Mouse (Mus musculus) left cerebral cortex, adult 9 months (tissue): ENCODE results near the gene Gm973.

Source experiments
- DNase-seq, 2 experiments: peaks; one replicate each; pipeline ENCODE4 v3.0.0; 2022; ENCODE audit warnings: low spot score in 2 of 2

The Gm973 gene

DNA sequence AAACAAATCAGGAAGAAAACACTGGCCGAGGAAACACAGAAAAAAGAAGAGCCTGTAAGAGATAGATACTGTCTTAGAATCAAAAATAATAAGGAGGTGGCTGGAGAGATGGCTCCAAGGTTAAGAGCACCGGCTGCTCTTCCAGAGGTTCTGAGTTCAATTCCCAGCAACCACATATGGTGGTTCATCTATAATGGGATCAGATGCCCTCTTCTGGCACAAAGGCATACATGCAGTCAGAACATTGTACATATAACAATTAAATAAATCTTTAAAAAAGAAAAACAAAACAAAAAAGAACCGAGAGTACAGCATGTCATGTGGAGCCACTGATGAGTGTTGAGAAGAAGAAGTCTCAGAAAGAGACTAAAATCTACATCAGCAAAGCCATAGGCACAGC lies 64.8 kb downstream of the Gm973 start:
- DNase-seq: no peak

DNA sequence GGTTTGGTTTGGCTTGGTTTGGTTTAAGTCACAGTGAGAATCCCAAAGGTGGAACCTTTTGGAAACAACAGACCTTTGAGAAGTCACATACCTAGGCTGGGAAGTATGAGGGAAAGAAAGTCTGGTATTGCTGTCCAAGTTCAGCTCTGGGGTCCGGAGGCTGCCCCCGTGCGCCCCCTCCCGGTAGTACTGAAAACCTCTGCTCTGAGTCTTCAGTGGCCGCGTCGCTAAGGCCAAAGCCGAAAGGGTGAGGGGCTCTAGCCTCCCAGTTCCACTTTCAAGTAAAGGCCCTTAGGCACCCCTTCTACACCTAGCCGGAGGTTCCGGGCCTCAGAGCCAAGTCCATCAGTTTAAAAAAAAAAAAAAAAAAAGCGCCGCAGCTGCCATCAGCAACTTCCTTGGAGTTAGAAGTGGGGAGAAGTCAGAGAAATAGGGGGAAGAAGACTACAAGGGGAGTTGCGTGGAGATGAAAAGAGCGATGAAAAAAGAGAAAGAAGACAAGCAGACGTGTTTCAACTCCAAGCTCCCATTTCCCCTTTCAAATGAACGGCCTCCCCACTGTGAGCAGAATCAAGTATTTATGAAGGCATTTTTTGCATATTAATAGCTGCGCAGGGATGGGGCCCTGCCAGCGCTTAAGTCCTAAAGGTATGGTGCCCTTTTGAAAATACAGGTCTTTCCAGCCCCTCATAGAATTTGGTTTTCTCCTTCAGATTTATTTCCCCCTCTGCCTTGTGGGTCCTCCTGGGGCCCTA lies 68.8 kb downstream of the Gm973 start:
- DNase-seq: peak in 1 of 2 experiments; percentile 37

DNA sequence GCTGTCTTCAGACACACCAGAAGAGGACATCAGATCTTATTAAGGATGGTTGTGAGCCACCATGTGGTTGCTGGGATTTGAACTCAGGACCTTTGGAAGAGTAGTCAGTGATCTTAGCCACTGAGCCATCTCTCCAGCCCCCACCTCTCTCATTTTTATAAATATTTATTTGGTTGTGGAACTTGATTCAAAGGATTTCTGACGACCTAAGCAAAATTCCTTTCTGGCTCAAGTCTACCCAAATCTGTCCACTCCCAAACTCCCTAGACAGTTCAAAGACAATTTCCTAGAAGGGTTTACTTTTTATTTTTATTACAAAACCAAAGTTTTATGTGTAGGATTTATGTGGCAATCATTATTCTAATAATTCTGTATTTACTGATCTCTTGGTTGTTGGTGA lies 73.2 kb downstream of the Gm973 start:
- DNase-seq: no peak

DNA sequence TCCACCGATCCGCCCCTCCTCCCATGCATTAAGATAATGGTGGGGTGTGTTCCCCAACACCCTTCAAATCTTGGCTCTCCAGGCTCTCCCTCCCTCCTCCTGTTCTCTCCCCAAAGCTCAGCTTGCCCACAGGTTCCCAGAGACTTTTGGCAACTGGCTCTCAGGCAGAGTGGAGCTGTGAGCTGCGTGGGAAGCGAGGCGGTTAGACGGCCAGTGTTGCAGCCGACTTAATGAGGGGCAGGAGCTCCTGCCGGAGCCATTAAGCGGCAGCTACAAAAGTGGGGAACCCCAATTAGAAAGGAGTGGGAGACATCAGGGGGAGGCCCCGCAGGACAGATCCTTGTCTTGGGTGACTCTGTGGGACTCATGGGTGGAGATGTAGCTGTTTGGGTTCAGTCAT lies 76.3 kb downstream of the Gm973 start:
- DNase-seq: peak in 1 of 2 experiments; percentile 37

DNA sequence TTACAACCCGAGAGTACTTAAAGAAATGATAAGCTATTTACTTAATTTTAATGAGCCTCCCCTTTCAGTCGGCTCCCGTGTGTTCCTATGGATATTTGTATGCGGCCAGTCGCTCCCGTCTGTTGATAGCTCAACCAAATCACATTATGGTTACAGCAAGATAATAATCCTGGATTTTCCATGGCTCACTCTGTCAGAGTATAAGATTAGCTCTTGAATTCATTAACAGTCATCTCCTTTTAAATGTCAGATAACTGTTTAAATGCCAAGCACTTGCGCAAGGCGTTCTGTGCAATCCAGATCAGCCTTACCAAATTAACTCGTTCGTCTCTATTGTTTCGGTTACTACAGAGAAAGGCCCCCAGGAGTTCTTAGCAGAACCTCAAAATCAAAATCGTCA lies 76.8 kb downstream of the Gm973 start:
- DNase-seq: no peak

DNA sequence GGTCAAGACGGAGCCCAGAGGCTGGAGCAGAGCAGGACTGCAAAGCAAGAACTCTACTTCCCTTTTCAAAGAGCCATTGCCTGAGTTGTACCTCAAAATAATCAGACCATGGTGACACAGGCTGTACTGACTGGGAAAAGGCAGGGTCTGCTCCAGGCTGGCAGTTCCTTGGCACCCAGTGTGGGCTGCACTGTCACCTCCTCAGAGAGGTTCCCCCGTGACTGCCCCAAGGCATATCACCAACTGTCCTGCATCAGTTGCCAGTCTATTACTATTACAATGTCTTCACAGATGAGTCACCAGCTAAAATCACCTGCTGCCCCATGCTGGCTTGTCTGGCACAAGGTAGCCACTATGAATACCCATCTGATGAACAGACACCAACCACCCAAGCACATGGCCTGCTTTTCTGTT lies 77.6 kb downstream of the Gm973 start:
- DNase-seq: no peak

DNA sequence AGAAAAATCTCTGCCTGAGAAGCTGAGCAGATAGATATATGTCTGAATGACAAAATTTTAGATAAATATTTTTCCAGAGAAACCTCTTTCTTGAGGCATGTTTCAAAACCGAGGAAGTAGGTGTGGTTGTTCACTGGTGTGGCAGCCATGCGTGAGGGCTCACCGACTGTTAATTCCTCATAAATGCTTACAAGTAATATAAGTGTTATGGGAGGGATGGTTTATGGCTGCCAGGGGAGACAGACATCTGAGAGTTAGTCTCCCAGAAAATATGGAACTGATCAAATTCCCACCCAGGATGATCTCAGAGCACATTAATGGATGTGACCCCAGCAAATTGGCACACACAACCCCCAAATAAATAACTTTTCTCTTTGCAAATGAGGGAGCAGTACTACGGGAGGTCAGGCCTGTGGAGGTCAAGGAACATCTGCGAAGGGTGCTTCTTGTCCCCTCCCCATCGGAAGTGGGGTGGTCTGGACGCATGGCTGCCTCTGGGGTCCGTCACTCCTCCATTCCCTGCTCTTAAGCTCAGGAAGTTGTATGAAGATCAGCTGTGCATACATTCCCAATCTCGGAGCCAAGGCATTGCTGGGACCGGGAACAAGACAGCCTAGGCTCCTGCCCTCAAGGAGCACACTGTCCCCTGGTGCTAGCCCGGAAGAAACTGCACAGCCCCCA lies 78.7 kb downstream of the Gm973 start:
- DNase-seq: no peak

DNA sequence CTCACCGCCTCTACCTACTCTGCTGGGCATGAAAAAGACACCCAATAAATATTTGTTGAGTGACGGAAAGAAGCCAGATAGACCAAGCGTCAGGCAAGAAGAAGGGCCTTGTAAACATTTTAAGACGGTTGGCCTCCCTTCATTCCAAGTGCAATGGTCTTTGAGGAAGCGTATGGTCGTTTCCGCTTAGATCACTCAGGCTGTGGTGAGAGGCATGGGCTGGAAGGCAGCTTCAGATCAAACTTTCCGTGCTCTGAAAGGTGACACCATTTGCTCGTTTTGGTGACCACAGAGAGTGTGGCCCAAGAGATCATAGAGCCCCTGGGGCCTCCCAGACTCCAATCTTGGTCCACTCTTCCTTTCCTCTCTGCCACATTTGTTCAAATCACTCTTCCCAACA lies 79.5 kb downstream of the Gm973 start:
- DNase-seq: no peak

DNA sequence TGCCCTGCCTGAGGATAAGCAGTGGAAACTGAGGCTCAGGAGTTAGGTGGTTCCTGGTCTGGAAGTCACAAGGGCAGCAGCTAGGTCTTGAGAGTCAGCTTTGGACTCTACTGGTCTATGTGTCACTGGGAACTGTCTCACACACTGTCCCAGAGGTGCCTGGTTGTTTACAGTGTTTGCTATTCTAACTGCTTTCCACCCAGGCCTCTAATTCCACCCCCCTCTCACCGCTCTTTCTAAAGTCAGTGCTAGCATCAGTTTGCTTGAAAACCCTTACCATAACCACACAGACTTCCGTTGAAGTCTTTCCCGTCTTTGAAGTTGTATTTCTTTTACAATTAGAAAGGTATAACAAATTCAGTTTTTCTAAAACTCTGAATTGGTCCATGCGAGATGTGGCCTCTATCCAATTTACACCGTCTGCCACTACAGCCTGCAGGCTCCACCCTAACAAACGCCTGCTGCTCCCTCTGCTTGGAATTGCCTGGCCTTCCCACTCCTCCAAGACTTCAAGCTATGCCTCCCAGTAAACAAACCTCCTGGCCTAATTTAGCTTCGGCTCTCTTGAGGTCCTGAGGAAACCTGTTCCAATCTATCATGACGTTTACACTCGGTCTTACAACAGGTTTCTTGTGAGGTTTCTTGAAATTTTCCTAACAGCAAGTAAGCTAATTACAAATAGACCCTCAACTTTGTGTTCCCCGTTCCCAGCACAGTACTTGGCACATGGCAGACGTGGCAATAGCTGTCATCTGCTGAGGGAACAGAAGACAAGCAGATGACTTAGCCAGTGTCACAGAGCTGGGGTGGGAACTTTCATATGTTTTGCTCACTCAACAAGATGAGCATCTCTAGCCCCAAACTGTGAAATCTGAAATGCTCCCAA lies 86.7 kb downstream of the Gm973 start:
- DNase-seq: peak in 1 of 2 experiments; percentile 26

DNA sequence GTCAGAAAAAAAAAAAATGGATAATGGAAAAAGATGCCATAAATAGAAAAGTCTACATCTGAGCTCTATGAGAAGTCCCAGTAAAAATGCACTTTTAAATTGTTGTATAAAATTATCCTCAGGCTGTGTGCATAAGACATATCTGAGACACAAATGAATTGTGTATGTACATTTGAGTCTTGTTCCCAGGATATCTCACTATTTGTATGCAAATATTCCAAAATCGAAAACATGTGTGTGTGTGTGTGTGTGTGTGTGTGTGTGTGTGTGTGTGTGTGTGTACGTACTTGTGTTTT lies 87.3 kb downstream of the Gm973 start:
- DNase-seq: no peak

DNA sequence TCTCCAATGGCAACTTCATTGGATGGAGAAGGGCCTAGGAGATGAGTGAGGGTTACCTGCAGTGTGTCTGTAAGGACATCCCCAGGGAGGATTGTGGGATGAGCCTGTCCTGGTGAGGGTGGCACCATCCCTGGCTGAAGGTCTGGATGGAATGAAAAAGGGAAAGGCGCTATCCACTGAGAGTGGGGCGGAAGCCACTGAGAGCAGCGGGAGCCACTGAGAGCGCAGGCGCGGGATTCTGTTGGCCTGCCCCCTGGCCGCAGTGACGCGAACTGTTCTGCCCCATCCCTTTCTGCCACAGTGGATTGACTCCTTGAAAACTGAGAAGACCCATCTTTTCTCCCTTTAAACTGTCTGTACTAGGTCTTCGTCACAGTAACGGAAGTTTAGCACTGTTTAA lies 87.8 kb downstream of the Gm973 start:
- DNase-seq: no peak

DNA sequence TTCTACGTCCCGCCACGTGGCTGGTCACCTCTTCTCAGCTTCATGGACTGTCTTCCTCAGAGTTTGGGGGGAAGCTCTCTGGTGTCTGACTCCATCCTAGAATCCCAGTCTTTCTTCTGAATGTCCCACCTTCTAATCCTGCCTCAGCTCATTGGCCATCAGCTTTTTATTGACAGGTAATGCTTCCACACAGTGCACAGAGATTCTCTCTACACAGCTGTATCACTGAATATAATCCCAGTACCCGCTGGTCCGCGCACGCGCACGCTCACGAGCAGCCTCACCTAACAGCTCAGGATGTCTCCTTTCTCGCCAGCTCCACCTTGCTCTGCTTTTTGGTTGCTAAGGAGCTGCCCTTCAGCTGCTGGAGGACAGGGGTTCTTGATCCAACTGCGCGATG lies 90.4 kb downstream of the Gm973 start:
- DNase-seq: no peak

DNA sequence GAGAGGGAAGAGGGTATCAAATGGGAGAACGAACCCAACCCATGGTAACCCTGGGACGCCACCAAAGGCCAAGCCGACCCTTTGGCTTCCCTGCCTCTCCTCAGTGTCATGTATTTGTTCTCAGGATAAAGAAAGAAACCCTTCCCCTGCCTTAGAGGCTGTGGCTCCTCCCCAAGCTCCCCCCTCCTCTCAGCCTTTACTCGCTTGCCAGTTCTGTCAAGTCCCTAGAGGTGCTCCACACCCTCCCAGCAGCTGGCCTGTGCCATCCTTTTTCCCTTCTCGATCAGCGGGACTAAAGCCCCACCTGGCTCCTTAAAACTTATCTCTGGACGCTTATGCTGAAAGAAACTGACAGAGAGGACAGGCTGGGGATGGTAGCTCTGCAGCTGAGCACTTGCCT lies 91.0 kb downstream of the Gm973 start:
- no peak for DNase-seq

DNA sequence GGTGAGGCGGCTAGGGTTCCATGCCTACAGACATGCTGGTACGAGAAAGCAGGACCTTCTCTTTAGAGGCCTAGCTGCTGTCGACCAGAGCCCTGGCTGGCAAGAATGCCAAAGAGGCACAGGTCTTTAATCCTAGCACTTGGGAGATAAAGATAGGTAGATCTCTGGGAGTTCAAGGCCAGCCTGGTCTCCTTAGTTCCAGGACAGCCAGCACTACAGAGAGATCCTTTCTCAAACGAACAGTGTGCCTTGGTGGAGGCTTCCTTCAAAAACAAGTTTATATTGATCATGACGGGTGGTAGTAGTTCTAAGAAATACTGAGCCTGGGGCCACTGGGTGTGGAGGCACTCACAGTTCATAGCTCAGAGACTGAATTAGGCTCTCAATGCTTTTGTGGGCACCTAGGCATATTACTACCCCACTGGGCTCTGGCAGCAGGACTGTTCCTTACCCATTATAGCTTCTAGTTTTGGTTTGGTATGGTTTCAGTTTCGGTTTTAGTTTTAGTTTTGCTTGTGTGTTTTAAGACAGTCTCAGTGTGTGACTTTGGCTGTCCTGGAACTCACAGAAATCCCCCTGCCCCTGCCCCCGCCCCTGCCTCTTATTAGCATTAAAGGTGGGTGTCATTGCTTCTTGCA lies 92.2 kb downstream of the Gm973 start:
- no peak for DNase-seq

DNA sequence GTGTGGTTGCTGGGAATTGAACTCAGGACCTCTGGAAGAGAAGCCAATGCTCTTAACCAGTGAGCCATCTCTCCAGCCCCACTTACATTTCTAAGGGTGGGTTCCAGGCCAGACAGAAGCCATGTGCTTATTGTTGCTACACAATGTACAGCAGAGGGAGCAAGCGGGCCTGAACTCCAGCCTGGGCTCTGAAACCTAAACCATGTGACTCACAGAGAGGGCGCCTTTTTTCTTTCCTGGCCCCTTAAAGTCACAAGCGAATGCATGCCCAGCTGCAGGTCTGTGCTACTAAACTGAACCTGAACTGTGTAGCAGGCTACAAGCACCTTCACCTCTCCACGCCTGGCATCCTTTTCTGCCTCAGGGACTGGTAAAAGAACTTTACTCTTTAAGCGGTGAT lies 92.9 kb downstream of the Gm973 start:
- no peak for DNase-seq

DNA sequence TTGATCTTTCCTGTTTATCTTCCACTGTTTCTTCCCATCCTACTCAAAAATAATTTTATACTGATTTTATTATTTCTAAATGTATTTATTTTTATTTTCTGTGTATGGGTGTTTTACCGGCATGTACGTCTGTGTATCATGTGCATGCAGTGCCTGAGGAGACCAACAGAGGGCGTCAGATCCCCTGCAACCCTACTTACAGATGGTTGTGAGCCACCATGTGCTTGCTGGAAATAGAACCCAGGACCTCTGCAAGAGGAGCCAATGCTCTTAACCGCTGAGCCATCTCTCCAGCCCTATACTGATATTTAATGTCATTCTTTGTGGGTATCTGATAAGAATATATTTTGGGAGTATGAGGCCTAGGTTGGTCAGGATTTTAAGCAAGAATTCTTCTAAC lies 93.4 kb downstream of the Gm973 start:
- DNase-seq: no peak

DNA sequence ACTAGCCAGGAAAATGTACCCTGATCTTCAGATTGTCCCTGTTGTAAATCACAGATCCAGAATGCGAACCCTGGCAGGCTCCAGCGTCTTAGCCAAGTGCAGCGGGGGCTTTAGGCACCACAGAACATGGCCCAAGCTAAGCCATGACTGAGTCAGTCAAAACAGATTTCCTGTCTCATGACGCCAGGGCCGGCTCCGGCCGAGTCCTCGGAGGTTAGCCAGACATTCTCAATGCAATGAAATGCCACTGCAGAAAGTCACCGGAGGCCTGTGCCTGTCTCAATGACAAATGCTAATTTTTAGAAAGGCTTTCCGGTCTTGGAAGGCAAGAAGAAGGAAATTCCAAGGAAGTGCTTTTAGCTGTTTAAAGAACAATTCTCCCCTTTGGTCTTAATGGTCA lies 93.8 kb downstream of the Gm973 start:
- no peak for DNase-seq

DNA sequence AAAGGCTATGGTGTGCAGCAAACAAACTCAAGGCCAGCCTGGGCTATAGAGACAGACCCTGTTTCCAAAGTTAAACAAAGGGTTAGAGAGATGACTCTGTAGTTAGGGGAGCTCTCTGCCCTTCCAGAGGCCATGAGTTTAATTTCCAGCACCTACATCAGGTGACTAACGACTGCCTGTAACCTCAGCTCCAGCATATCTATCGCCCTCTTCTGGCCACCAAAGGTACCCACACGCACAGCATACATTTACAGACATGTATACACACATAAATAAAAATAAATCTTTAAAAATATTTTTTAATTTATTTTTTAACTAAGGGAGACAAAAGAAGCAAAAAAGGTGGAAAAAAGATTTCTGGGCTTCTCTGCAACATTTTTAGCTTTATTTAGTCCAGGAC lies 94.9 kb downstream of the Gm973 start:
- DNase-seq: no peak

DNA sequence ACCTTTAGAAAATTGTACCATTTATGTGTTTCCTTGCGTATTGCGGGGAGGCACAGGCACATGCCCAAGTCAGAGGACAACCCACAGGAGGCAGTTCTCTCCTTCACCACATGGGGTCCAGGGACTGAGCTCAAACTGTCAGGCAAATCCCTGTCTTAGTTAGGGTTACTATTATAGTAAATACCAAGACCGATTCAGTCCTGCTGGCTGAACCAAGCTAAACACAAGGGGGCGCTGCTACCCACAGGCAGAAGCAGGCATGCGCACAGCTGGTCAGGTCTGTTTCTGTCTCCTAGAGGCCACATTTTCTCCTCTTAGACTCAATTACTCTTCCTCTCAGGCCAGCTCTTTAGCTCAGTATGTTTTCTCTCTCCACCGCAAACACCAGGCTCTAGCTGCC lies 97.7 kb downstream of the Gm973 start:
- DNase-seq: peak in 1 of 2 experiments; percentile 27

DNA sequence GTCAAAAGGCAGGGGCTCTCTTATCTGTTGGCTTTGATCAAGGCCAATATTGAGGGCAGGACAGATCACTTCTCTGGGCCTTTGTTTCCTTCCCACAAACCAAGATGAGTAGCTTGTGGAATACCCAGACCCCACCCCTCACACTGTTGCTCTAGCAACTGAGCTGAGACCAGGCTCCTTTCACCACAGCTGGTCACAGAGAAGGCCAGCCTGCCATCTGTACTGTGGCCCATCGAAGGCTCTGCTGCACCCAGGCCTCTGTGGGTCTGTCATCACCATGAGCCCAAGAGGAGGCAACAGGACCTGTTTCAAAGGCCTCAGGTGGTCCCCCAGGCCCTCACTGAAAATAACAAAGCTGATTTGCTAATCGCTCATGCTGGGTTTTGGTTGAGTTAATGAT lies 99.0 kb downstream of the Gm973 start:
- DNase-seq: no peak

DNA sequence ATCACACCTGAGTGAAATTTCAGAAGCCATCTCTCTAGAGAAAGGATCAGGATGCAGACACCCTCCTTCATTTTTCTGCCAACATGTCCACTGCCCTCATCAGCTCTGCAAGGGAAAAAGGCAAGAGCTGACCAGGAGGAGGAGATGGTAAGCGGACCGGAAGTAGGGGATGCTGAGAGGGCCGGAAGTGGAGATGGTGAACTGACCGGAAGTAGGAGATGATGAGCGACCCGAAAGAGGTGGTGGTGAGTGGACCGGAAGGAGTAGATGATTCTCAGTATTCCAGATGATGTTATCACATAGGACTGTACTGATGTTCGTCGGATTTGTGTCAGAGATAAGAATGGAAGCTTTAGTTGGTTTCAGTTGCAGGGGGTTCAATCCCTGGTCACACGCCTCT lies 103.1 kb downstream of the Gm973 start:
- DNase-seq: no peak

DNA sequence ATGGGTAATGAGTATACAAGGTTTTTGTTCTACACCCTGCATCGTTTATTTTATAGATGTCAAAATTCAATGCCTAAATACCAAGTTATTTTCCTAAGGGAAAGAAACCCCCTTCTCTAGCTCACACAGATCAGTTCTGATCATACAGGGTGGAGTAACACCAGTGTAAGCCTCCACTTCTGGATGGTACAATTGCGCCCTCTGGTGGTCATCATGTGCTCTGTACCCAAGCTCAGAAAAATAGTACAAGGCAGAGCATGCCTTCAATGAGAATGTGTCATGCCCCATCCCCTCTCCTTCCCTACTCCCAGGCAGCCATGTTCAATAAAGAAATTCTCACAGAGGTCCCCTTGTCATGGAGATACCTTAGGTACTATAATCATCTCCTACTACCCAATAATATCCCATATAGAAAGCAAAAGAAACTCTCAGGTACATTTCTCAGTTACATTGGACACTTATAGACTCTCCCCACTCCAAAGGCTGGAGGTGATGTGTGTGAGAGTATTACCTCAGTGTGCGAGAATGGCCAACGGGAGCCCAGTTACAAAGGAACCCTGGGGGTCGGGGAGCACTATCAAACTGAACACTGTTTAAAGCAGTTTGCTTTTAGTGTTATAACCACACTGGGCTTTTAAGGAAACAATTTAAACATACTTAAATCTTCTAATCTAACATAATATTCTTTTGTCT lies 107.4 kb downstream of the Gm973 start:
- peak; percentile 15 to 77 for DNase-seq
